Mouse (Mus musculus) heart, postnatal 10 days (tissue): ENCODE measurements around the gene Med13l. TPM values are rescaled to one million over a fixed set of nuclear protein-coding genes. Genes with fewer than 3 reads are reported as not detected.

Experiments used
- DNase-seq, 2 experiments: peaks; one replicate each; pipeline ENCODE4 v3.0.0; 2021
- intact Hi-C: fragments of 180-260 bp; cut with DNase I; formaldehyde crosslinking; loops from one replicate; pipeline ENCODE4 v1.15.1; 2025
- total RNA-seq, 2 experiments: library from RNA; stranded (reverse); gene quantifications; 2 replicates each; pipeline ENCODE4 v1.2.3; 2021

Med13l gene
- 10 to 100 TPM; 33.8 to 41.6 TPM for total RNA-seq

DNA sequence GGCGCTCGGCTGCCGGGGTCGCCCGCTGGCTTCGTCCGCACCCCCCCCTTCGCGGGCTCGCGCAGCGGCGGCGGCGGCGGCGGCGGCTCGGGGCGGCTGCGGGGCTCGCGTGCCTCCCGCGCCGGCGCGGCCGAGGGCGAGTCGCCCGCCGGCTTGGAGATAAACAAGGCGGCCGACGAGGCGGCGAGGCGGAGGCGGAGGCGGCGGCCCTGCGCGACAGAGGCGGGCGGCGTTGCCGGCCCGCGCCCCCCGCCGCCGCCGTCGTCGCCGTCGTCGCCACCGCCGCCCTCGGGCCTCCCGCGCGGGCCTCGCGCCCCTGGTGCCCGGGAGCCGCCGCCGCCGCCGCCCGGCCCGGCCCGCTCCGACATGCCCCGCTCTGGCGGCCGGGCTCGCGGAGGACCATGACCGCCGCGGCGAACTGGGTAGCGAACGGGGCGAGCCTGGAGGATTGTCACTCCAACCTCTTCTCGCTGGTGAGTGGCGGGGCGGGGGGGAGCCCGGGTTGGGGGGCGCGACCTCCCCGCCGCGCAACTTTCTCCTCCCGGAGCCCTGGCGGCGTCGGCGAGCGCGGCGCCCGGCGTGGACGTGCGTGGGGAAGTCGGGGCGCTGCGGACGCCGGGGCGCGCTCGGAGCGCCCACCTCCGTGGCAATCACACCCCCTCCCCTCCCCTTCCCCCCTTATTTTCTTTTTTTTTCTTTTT lies at the start of gene Med13l:
TSS of gene Med13l (plus strand) at position 295 of the 701 bp plus-strand sequence.
- peak; percentile 81 to 84 for DNase-seq
- intact Hi-C loops: loop anchor here (5.0 to 10.0 kb wide), 4 partner anchors 78 to 1114 kb away; partner anchors contain the start of gene Tbx3

DNA sequence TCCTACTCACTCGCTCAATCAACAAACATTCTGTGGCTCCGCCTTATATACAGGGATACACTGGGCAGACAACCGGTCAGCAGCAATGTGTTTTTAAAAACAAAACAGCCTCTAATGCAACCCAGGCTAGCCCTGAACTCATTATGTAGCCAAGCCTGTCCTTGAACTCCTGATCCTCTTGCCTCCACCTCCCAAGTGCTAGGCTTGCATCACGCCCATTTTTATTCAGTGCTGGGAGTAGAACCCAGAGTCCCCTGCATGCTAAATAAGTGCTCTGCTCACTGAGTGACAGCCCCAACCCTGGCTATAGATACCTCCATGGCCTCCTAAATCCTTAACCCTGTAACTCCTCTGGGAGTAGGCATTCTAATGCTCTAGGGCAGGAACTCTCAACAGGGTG lies 49.5 kb upstream of the Med13l start:
- intact Hi-C loops: no loop called here
- DNase-seq: no peak

DNA sequence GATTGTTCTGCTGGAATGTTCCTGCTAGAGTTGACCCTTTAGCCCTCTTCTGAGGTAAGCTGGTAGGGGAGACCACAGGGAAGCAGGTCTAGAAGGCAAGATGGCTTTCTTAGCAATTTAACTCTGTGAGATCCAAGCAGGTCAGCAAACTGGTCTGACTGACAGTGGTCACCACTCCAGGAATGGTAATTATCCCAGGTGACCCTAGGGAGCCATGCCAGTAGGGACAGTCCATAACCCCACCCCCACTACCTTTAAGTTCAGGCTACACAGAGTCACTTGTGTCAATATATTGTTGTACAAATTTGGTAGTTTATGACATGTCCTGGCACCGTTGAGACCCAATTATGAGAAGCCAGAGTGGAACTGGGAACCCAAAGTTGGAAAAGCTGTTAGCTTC lies 47.5 kb upstream of the Med13l start:
- intact Hi-C loops: no loop called here
- DNase-seq: no peak

DNA sequence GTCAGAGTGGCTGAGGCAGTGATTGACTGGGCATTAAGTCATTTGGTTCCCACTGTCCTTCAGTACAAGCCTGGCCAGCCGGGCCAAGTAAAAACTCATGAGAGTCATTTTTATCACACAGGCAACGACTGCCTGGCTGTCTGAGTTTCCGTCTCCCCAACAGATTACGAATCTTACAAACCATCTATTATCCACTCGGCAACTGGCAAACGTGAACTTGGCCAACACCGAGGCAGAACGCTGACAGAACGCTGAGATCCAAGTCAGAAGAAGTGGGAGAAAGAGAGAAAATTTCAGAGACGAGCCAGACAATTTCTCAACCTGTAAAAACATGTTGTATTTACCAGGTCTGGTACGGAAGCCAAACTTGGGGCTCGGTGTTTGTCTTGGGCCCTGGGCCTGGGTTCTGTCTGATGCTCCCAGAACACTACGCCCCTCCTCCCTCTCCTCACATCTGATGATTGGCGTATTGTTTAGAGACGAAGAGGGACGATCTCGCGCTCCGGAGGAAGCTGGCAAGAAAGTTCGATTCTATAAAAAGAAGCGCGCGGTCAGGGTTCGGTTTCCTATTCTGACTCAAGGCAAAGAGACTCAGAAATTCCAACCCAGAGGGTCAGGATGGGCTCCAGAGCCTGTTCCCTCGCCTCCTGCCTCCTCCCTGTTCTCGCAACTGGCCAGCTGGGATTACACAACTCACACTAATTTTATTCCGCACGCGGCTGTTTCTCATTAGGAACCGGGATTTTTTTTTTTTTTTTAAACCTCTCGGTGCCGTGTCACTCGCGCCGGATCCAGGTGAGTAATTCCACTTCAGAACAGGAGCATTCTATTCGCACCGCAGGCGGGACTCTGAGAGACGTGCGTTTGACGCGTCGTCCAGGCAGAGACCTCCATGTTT lies 46.6 kb upstream of the Med13l start:
- intact Hi-C loops: loop anchor here (2.0 kb wide), 1 partner anchor 45 kb away; no protein-coding TSS in a partner anchor
- peak; percentile 76 to 77 for DNase-seq

DNA sequence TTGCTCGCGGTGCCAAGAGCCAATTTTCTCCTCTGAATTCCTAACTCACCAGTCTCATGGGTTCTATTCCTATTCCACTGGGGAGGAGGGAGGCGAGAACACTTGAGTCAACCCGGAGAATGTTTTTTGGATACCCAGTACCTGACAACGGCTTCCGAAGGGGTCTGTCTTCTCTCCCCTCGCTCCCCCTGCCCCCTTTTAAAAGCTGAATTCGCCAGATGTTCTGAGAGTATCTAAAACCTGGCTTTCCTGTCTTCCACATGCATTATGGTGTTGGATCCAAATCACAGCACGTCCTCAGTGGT lies 46.0 kb upstream of the Med13l start:
- DNase-seq: no peak
- intact Hi-C loops: loop anchor here (2.0 kb wide), 1 partner anchor 44 kb away; no protein-coding TSS in a partner anchor

DNA sequence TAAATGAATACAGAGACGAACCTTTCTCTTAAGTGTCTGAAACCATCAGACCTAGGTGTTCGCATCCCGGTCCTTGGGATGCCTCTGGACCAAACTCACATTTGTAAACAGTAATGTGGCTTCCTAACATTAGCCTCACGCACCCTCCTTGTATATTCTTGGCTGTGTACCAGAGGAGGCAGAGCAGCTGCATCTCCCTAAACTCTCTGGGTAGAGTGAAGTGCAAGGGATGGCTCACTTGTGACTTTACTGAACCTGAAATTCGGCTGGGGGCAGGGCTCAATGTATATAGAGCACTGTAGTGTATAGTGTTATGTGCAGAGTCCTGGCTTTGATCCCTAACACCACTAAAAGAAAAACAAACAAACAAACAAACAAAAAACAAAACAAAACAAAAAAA lies 45.6 kb upstream of the Med13l start:
- intact Hi-C loops: loop anchor here (2.0 kb wide), 1 partner anchor 44 kb away; no protein-coding TSS in a partner anchor
- DNase-seq: peak in 1 of 2 experiments; percentile 13

DNA sequence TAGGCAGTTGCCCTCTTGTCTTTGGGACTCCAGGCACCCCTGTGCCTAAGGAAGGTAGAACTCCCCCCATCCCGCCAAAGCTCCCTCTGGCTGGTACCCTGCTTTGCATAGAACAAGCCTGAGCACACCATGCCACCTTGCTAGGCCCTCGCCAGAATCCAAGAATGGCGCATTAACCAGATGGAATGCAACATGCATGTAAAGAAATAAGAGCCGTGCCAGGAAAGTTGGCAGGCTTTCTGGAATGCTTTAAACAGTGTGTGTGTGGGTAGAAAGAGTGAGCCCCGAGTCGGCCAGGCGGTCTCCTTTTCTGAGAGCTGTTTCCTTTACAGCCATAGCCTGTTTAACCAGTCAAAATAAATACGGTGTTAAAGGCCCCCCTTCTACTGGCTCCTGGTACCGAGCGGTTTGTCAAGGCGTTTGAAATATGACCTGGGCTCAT lies 45.2 kb upstream of the Med13l start:
- intact Hi-C loops: loop anchor here (2.0 kb wide), 1 partner anchor 44 kb away; no protein-coding TSS in a partner anchor
- DNase-seq: peak in 1 of 2 experiments; percentile 21

DNA sequence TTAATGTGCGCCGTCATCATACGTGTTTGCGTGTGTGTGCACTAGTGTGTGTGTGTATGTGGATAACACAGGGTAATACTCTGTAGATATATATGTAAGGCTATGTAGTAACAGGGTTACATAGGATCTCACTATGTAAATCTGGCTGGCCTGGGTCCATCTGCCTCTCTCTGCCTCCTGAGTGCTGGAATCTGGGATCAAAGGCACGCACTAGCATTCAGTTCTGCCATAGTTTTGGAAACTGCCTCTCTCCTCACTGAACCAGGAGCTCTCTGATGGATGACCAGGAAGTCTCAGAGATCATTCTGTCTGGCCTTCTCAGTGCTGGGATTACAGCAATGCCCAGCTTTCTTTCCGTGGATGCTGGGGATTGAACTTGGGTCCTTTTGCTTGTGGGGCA lies 44.4 kb upstream of the Med13l start:
- intact Hi-C loops: no loop called here
- DNase-seq: no peak

DNA sequence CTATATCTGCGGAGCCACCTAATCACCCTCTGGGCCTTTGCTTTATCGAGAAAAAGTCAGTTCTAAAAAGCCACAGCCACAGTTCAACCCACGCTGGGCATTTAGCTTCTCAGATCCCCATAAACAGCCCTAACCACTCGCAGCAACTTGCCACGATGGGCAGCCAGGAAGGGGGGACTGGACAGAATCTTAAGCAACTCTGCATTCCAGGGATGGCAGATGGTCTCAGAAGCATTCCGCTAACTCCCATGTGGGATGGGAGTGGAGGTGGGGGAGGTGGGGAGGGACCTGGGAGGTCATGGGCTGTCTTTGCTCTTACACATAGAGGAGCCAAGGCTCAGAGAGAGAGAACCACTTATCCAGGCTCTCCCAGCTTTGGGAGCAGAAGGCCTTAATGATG lies 44.0 kb upstream of the Med13l start:
- intact Hi-C loops: no loop called here
- no peak for DNase-seq

DNA sequence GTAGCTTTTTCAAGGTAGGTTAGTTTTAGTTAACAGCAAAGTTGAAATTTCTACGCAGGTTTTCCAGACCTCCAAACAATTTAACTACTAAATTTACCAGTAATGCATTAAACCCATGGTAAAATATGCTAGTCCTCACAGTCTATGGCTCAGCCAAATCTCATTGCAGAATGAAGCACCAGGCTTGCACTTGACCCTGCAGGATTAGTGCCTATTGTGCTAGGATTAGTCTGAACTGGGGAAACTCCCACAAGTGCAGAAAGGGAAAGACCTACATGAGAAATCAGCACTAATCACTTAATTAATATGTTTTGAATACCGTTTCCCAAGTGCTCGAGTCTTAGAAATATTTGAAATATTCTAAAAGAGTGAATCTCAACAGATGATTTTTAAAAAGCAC lies 40.0 kb upstream of the Med13l start:
- intact Hi-C loops: no loop called here
- DNase-seq: no peak

DNA sequence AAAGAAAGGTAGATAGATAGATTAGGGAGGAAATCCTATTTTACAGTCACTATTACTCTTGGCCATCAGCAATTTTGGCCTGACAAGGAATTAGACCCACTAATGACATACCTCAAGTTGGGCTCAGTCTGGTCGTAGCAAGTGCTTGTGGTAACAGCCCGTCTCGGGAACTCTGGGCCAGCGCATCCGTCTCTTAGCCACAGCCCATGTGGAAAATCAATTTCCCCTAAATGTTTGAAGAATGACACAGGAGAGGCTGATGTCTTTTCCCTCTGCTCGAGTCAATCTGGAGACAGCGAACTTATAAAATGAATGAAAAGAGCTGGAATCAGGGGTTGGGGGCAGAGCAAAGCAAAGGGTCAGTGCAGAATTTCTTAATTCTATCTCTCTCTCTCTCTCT lies 36.1 kb upstream of the Med13l start:
- intact Hi-C loops: no loop called here
- peak in 1 of 2 experiments; percentile 23 for DNase-seq

DNA sequence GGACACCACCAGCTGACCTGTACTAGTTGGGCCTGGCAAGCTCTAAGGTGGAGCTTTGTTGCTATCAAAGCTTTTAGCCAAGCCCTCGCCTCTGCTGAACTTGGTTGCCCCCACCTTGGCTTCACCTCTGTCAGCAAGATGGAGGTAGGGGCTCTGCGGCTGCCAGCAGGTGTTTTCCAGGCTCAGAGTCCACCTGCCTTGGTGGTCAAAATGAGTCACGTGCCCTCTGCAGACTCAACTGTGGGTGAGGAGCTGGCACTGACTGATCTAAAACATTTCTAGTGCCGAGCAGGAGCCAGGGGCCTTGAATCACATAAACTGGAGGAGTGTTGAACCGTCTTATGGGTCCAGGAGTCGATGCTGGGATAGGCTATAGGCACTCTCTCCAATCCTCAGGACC lies 34.8 kb upstream of the Med13l start:
- intact Hi-C loops: no loop called here
- DNase-seq: peak in 1 of 2 experiments; percentile 12

DNA sequence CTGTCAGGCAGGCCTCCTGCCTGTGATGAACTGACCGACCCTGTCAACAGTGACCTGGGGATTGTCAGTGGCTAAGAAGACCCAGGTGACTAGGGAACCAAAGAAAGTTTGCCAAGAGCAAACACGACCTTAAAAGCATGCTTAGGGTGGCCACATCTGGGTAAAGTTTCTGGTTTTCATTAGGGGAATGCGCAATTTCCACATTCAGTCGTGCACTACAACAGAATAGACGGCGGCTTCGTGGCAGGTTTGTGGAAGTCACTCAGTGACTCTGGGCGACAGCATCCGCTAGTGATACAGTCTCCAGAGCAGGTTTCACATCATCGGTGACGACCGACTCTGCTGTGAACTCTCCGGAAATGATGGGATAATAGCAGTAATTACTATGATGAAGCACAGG lies 34.0 kb upstream of the Med13l start:
- intact Hi-C loops: no loop called here
- no peak for DNase-seq

DNA sequence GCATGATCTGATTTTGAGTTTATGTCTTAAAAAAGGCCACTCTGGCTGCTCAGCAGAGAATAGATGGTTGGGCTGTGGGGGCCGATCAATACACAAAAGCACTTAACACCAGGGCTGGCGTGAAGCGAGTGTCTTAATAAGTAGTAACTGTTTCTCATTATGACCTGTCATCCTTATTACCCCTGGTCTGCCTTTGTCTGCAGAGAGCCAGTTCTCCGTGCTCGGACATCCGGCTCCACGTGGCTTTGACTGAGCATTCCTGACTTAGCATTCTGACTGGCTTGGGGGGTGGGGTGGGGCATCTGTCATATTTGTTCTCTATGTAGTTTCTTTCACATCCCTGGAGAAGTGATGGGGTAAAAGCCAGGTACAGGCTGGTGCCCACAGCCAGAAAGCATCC lies 31.2 kb upstream of the Med13l start:
- DNase-seq: no peak
- intact Hi-C loops: no loop called here

DNA sequence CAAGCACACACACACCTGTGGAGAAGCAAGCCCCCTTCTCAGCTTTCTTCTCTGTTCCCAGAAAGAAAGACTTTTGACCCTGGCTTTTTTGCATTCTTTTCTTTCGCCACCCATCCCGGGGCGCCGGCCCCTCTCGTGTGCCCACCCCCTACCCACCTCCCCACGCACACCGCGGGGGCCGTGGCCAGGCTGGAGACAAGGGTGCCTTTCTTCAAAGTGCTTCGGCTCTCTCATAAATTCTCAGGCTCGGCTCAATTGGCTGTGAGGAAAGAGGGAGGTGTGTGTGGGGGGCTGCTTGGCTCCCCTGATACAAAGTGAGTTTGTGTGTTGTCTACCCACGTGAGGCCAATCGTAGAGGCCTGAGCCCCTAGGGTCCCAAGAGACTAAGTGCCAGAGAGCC lies 28.4 kb upstream of the Med13l start:
- no peak for DNase-seq
- intact Hi-C loops: no loop called here

DNA sequence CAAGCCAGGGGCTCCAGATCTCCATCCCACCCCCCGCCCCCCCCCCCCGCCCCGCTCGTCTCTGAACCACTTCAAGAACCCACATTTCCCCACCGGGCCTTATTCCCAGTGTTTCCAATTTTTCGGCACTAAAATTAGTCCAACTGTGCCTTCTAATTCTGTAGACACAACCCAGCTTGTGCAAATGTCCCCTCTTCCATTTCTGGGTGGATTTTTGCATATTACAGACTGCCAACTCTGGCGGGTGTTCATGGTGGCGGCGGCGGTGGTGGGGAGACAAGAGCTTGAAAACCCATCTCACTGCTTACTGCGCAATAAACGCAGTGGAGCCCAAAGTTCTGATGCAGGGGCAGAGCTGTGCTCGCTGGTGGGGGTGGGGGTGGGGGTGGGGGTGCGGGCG lies 27.8 kb upstream of the Med13l start:
- DNase-seq: no peak
- intact Hi-C loops: no loop called here

DNA sequence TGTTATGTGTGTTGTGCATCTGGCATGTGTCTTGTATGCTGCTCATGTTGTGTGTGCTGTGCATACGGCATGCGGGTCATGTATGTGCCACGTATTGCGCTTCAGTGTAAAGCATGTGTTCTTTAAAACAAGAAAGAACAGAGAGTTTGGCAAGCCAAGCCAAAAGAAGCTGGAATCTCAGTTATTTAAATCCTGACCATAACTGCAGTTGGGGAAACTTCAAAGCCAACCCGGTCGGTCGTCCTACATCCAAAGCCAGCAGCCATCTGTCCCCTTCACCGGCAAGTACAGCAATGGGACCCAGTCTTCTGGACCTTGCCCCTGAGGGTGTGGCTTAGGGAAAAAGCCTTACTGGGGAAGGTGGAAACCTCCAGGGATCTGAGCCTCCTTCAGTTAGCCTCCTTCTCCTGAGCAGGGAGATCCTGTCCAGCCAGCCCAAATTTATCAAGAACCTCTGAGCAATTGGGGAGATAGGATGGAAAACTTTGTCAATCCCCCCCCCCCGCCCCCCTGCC lies 26.0 kb upstream of the Med13l start:
- DNase-seq: no peak
- intact Hi-C loops: no loop called here

DNA sequence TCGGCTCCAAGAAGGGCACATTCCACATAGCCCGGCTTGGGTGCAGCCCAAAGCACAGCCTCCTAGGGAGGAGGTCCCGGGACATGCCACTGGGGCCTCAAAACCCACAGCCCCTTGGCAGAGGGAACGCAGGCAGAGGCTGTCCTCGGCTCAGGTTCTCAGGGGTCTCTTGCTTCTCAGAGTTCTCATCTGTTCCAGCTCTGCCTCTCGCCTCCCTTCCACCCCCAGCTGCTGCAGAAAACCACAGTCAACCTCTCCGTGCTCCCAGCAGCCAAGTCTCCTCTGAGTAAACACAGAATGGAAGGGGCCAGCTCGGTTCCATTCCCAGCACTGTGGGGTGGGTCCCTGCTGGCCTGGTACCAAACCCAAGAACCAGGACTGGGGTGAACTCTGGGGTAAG lies 25.3 kb upstream of the Med13l start:
- intact Hi-C loops: no loop called here
- peak in 1 of 2 experiments; percentile 17 for DNase-seq

DNA sequence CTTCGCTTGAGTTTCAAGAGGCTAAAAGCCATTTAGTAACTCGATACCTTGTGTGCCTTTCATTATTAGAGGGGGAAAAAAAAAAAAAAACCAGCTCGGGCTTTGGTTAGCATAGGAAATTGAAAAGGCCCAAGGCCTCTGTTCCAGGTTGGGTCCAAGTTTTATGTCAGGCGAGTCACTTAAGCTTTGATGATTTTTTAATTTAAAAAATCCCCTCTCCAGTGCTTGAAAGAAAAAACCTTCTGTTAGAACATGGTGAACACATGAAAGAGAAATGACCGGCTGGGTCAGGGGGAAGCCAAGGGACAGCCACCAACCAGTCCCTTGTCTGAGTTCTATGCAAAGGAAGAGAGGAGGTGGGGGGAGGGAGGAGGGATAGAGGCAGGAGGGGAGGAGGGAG lies 22.0 kb upstream of the Med13l start:
- no peak for DNase-seq
- intact Hi-C loops: no loop called here

DNA sequence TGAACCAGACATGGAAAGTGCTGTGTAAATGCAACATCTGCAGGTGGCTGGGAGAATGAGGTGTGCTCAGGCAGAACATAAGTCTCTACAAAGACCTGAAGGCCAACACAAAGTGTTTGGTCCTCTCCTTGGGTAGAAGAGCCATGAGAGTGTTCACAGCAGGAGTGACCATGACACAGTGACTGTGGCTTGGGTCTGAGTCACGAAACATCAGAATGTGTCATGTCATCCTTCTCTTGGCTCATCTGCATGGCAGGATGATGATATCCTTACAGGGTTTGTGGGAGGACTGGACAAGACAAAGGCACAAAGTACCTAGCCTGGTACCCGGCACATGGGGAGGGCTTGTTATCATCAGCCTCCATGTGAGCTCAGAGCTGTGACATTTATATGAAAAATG lies 16.7 kb upstream of the Med13l start:
- DNase-seq: no peak
- intact Hi-C loops: no loop called here

DNA sequence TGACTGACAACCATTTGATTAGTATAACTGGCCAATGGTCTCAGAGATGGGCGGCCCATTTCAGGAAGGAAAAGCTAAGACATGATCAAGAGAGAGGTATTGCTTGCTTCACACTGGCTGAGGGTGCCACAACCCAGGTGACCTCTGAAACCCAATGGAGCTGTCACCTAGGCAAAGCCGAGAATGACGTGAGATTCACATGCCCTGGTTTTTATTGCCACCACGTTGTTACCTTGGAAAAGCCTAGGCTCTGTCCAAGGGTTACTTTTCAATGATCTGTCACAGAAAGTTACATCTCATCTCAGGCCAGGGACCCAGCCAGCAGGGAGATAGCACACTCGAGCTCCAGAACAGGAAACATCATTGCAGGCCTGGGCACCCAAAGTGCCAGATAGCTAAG lies 10.0 kb upstream of the Med13l start:
- intact Hi-C loops: no loop called here
- no peak for DNase-seq

DNA sequence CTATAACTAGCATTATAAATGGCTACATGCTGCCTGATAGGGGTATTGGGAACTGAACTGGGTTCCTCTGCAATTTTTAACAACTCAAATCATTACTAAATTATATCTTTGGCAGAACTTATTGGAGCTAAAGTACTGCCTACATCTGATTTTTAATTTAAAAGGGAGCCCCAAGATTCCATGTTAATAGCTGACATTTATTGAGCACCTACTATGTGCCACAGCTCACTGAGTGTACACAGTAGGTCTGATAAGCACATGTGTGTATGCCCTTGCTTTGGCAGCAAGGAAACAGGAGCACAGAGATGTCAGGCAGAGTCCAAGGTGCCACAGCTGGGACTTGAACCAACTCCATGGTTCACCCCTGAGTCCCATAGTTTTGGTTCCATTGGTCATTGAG lies 7.2 kb upstream of the Med13l start:
- intact Hi-C loops: no loop called here

More for the DNA sequence above, 7.2 kb upstream of the Med13l start:
- no peak for DNase-seq
